Mouse (Mus musculus): ENCODE measurements around the gene Mall.

Gene Mall

GRCm38 (mm10) chr2:127730301-127730997 lies 717 bp upstream of the Mall start:
- no peak for DNase-seq (ENCODE audit: low read depth in 1 of 2, low spot score in 2 of 2)

GRCm38 (mm10) chr2:127728661-127729450 lies 876 bp downstream of the Mall start:
- no peak for DNase-seq (ENCODE audit: low read depth in 1 of 2, low spot score in 2 of 2)

GRCm38 (mm10) chr2:127728146-127728545 lies 1.6 kb downstream of the Mall start:
- no peak for DNase-seq (ENCODE audit: low read depth in 1 of 2, low spot score in 2 of 2)

- DNase-seq (ENCODE audit: low read depth in 1 of 2, low spot score in 2 of 2): no peak
These were observed 6.5 kb downstream of the Mall start for GRCm38 (mm10) chr2:127723193-127723592.

- no peak for DNase-seq (ENCODE audit: low read depth in 1 of 2, low spot score in 2 of 2)
These were observed 7.4 kb downstream of the Mall start for GRCm38 (mm10) chr2:127722176-127722892.

- DNase-seq (ENCODE audit: low read depth in 1 of 2, low spot score in 2 of 2): no peak
These were observed 10.8 kb downstream of the Mall start for GRCm38 (mm10) chr2:127718839-127719468.

- no peak for DNase-seq (ENCODE audit: low read depth in 1 of 2, low spot score in 2 of 2)
These were observed 15.0 kb downstream of the Mall start for GRCm38 (mm10) chr2:127714726-127715125.

GRCm38 (mm10) chr2:127708792-127709191 lies 20.9 kb downstream of the Mall start:
- DNase-seq (ENCODE audit: low read depth in 1 of 2, low spot score in 2 of 2): no peak

GRCm38 (mm10) chr2:127708060-127708459 lies 21.7 kb downstream of the Mall start:
- DNase-seq (ENCODE audit: low read depth in 1 of 2, low spot score in 2 of 2): no peak

- no peak for DNase-seq (ENCODE audit: low read depth in 1 of 2, low spot score in 2 of 2)
These were observed 24.5 kb downstream of the Mall start for GRCm38 (mm10) chr2:127705267-127705666.

- no peak for DNase-seq (ENCODE audit: low read depth in 1 of 2, low spot score in 2 of 2)
These were observed 40.5 kb downstream of the Mall start for GRCm38 (mm10) chr2:127689239-127689638.

- DNase-seq (ENCODE audit: low read depth in 1 of 2, low spot score in 2 of 2): no peak
These were observed 45.9 kb downstream of the Mall start for GRCm38 (mm10) chr2:127683687-127684331.

GRCm38 (mm10) chr2:127667843-127668506 lies 61.8 kb downstream of the Mall start:
- no peak for DNase-seq (ENCODE audit: low read depth in 1 of 2, low spot score in 2 of 2)

GRCm38 (mm10) chr2:127667015-127667414 lies 62.7 kb downstream of the Mall start:
- no peak for DNase-seq (ENCODE audit: low read depth in 1 of 2, low spot score in 2 of 2)

GRCm38 (mm10) chr2:127662708-127663107 lies 67.0 kb downstream of the Mall start:
- DNase-seq (ENCODE audit: low read depth in 1 of 2, low spot score in 2 of 2): no peak

- DNase-seq (ENCODE audit: low read depth in 1 of 2, low spot score in 2 of 2): no peak
These were observed 73.5 kb downstream of the Mall start, which contains the start of gene Mal for GRCm38 (mm10) chr2:127656086-127656720. Mal (minus strand) TSS chr2:127656695.

- DNase-seq (ENCODE audit: low read depth in 1 of 2, low spot score in 2 of 2): no peak
These were observed 74.3 kb downstream of the Mall start for GRCm38 (mm10) chr2:127655419-127655818.

- DNase-seq (ENCODE audit: low read depth in 1 of 2, low spot score in 2 of 2): no peak
These were observed 74.9 kb downstream of the Mall start for GRCm38 (mm10) chr2:127654786-127655185.

Data from monocyte, adult 2 months (primary cell).